Mouse (Mus musculus): ENCODE measurements around the gene Fdxr.

DNA sequence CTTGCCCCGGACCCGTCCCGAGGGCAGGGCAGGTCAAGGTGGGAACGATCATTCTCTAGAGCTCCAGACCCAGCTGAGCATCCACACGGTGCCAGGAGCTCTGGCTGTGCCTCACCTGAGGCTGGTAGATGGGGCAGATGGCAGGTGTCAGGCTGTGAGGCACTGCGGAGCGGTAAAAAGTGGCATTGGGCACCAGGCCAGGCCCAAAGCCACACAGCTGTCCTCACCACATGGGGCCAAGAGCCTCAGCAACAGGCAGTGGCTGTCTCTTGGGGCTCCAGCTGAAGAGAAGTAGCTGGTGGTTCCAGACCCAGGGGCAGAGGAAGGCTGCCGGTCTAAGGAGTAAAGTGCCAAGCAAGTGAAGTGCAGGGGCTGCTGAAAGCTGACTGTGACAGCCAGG lies 30.5 kb downstream of the Fdxr start:
- TF ChIP-seq CTCF (IDR thresholded peaks at IDR 0.05; ENCODE audit: borderline replicate concordance, control insufficient read depth, extremely low read depth, insufficient read depth, low read length, poor library complexity) (no peak), POLR2A (IDR thresholded peaks at IDR 0.05; ENCODE audit: control insufficient read depth, extremely low read depth, insufficient read depth, low read length, poor library complexity) (0 out of 2 replicates have a peak, but pooled peaks have one; percentile 18)
